Mouse (Mus musculus) megakaryocyte, embryonic 14.5 days (primary cell): ENCODE results near the gene Mafg.

Experiments used
- FLI1 ChIP-seq: IDR thresholded peaks from 2 replicates; pipeline ENCODE4 v1.6.1; 2012; ENCODE audit warnings: low read length, inconsistent platforms, mixed read lengths
- GATA1 ChIP-seq: IDR thresholded peaks from 3 replicates; pipeline ENCODE4 v1.6.1; 2012; ENCODE audit warnings: mixed read lengths, low read length, inconsistent platforms, borderline replicate concordance

- TF ChIP-seq GATA1: no peak
- no peak for TF ChIP-seq FLI1
Measured at GRCm38 (mm10) chr11:120625152-120625775, 8.1 kb downstream of the Mafg start, which contains the start of gene Sirt7.
